Mouse (Mus musculus) cerebellum, postnatal 14 days (tissue): ENCODE measurements at regions not wholly inside any gene's neighbourhood (a gene's known extent, or its start where the extent isn't known, plus 50 kb on each side); places are given as distances from the start of the nearest gene placed in this dataset.

Experiments
- DNase-seq, 2 experiments: peaks; one replicate each; pipeline ENCODE4 v3.0.0; 2021; ENCODE audit warnings: mixed read lengths in 2 of 2

DNA sequence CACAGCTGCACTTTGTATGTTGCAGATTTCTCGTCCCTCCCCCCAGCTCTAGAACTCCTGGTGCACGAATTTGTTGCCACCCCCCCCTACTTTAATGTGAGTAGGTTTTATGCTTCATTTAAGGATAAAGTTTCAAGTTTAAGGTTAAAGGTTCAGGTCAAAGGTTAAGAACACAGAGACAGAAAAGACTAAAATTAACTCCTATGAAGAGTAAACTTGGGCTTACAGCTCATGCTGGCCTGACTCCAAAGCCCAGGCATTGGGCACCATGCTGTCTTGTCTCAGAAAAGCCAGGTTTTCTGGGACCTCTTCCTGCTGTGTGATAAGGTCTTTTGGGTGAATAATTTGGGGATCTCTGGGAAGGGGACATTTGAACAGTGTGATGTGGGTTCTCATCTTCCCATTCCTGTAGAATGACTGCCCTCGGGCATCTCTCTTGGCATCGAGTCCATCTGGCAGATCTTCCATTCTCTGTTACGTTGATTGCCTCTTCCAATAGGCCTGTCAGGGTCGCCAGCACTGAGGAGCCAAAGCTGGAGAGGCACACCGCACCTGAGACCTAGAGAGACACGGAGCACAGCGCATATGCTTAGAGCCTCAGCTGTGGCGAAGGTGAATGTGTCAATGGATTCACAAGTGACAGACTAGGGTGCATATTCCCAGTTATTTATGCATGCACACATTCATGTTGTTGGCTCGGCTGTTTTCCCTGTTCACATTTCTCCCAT is 466.1 kb downstream of the Cd83 start:
- DNase-seq, result peak; percentile 65 to 72

DNA sequence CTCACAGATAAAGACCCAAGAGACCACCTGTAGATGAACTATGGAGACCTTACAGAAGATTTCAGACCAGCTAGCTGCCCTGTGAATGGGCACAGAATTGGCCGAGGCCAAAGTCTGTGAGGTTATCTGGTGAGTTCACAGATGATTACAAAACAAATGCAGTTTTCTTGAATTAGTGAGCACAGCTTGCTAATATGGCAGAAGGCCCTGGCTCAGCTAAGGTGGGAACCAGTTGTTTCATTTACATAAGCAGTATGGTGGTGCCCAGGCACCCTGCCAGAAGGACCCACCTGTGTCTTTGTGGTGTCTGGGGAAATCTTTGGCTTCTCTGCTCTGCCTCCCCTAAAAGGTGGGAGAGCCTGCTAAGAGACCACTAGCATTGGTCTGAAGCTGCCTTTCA is 466.9 kb downstream of the Cd83 start:
- DNase-seq, result peak; percentile 44 to 52

DNA sequence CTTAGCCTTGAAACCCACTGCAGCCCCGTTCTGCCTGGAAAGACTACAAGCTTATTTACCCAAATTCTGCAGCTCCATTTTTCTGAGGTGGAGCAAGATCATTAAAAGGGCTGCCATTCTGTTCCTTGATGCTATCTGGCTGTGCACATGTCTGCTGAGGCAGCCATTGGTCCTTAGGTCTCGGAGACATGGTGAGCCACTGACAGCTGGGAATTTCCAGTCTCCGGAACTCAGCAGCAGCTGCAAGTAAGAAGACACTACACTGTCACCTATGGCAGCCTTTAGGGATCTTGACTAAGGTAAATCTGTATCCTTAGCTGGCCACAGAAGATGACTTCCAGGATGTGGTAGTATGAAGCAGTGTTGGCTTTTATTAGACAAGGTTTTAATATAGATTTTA is 467.9 kb downstream of the Cd83 start:
- no peak for DNase-seq

DNA sequence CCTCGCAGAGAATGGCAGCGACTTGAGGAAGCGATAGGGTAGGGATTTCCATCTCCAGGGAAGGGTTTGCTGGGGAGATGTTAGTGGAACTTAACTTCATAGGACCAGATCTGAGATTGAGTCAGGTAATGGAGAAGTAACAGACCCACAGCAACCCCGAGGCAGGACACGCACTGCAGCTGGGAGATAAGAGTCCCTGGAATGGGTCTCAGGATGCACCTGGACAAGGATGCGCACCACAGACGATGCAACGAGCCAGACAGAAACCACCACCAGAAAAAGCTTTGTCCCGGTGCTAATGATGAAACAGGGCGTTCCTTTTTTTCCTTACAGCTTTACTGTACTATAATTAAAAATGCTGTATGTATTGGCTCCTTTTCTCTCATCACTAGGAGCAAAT is 470.9 kb upstream of the Jarid2 start:
- no peak for DNase-seq

DNA sequence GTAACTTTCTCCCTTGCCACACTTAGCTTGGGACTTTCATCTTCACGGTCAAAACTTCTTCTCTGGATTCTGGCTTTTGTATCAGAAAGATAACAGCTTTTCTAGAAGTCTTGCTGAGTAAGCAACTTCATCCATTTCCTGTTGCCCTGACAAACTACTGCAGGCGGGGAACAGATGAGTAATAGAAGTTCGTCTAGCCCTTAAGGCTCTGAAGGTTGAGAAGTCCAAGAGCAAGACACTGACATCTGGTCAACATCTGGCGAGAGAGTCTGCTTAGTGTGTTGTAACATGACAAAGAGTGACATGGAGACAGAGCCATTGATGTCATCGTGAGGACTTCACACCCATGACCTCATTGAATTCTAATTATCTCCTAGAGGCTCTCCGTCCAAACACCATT is 469.2 kb upstream of the Jarid2 start:
- no peak for DNase-seq

DNA sequence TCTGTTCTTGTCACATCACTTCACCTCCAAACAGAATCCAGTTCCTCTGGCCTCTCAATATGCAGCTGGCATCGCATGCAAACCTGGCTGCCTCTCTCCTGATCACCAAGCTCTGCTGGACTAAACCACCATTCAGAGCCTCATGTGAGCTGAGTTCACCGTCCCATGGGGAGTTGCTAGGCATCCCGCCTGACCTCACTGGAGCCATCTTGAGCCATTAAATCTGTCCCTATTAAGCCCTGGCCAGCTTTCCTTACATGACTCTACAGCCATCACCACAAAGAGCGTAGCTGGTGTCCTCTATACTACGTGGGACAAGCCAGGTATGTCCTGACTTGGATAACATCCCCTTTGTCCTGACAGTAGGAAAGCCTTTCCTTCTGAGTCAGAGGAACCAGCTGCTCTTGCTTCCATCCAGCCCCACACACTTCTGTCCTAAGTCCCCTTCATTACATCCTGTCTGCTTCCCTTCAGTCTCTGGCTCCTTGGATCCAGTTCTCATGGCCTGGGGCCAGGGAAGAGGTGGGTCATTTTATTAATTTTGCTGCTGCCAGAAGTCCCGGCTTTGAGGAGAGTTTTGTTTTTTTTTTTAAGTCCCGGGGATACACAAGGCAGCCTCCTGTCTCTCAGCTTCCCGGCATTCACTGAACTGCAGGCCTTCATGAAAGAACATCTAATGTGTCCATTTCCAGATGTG is 468.5 kb upstream of the Jarid2 start:
- DNase-seq, result peak in 1 of 2 experiments; percentile 37

DNA sequence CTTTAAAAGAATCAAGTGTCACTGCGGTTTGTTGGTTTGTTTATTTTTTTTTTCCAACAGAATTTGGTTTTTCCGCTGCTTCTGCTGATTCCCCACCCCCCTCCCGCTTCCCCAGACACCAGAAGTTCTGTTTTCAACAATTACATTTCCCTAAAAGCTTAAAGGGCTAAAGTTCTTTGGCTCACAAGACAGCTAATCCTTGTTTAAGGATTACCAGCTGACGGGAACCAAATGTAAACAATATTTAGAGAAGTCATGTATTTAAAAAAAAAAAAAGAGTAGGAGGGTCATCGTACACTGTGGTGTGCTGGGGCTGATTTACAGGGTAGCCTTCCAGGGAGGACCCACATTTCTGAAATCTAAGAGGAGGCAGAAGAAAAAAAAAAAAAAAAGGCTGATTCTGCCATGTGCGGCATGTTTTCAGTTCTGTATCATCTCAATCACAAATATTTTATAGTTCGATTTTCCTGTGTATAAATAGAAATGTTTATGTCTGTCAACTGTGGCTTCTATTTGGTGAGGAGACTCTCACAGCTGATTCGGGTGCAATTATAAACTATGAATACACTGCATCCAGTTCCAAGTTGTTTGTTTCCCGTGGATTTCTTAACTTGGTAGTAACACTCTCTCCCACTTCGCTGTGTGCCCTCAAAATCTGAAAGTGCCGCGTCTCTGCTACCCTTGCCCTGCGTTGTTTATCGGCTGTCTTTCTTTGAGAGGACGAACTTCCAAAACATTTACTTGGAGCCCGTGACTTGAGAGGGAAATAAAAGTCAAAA is 456.3 kb upstream of the Jarid2 start:
- DNase-seq, result no peak

DNA sequence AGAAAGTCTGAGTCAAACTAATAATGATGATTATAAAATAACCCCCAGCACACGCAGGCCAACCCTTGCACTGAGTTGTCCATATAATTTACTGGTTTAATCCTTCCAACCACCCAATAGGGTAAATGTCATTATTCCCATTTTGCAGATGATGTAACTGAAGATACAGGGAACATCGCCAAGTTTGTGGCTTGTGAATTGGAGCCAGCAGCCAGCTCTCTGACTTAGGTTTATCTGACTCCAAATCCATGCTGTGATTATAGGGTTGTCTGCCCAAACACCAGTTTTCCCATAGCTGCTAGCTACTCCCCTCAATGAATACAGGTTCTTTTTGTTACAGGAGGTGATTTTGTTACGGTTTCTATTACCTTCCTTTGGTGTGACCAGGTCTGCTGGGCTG is 451.3 kb upstream of the Jarid2 start:
- no peak for DNase-seq

DNA sequence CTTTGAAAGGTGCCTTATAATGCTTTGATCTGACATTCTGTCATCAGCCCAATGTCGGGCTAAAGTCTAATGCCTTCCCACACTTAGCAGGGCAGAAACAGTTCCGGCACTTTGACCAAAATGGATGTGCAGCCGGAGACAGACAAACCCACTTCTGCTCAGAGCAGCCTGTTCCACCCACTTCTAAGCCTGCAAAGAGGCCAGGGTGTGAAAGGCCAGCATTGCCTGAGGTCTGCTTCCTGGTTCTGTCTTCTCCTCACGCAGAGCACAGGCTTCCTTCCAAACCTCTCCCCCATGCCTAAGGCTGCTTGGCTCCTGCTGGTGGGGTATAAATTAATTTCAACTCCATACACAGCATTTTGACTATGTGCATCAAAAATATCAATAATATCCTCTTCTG is 450.2 kb upstream of the Jarid2 start:
- peak in 1 of 2 experiments; percentile 49 for DNase-seq

DNA sequence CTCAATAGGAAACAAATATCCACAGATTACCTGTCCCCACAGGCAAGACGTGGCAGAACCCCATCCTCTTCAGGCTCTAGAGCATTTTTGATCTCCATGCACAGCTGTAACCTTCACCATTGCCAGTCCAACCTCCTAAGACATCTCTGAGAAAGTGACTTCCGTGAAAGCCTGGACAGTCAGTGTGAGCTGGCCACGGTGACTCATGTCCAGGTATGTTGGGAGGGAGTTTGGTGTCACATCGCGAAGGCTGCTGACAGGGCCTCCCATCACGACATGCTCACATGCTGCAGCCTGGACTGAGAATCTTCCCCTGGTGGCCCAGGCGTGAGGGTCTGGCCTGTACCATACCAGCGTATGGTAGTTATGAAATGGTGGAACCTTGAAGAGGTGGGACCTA is 449.0 kb upstream of the Jarid2 start:
- DNase-seq, result no peak

DNA sequence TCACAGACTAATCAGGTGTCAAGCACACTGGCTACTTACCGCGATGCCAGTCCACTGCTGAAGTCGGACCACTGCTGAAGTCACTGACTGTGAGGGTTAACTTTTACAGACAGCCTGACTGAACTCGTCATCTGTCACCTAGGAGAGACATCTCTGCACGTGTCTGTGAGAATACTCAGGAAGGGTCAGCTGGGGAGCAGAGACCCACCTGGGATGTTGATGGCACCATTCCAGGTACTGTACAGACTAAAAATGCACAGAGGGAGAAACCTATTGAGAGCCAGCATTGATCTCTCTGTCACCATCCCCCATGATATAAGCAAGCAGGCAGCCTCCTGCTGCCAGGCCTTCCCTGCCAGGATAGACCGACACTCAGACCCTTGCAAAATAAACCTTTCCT is 447.5 kb upstream of the Jarid2 start:
- no peak for DNase-seq

DNA sequence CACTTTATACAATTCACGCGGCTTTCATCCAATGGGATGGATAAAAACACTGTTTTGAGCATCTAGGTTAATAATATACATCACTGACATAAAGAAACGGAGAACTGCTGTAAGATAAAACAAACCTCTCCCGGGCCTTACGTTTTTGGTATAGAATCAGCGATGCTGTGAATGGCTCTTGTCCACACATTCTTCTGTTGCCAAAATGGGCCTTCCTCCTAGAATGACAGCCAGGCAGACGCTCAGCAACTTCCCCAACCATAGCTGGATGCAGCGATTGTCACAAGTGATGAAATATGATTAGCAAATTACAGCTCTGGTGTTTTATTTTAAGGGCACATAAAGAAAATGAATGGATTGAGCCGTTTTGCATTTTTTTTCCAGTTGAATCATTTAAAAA is 447.0 kb upstream of the Jarid2 start:
- DNase-seq, result peak in 1 of 2 experiments; percentile 33

DNA sequence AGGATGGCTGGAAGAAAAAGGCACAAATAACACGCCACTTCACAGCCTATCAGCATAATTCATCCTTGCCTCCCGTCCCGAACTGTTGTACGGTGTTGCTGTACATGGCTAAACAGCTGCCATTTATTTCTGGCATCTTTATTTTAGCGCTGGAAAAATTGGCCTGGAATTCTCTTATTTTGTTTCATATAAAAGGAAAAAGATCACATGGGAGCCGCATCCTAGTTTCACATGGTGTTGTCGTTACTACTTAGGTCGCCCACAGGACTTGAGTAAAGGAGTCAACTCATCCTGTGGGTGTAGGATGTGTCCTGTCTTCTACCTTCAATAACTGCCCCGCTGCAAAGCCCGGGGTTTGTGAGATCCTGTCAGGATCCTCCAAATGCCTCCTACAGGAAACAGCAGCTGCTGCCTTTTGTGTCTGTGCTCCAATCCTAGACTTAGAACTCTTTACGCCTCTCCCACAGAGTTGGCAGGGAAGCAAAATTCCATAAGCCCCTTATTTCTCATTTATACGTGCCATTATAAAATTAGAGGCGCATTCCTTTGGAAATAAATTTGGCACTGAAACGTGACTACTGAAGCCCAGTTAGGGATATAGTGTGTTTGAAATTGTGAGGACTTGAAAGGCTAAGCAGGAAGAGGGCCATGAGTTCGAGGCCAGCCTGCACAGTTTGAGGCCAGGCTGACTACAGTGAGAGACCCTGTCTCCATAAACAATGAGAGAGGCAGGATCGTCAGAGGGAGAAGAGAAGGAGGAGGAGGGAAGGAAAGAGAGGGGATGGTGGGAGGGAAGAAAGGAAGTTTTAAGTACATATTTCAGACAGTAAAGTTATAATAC is 446.3 kb upstream of the Jarid2 start:
- no peak for DNase-seq

DNA sequence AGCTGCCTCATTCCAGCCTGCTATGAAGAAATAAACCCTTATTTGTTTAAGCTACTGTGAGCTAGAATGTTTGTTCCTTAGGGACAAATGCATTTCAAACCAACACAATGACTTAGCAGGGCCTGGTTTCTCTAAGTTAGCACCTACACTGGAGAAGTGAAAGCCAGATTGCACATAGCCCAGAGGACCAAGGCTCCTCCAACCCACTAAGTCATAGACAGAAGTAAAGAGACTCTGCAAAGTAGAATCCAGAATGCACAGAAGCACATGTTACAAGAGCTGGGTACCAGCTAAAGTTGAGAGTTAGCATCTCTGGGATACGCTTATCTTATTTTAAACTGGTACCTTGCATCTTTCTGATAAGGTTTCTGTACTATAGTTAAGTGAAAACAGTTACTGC is 443.4 kb upstream of the Jarid2 start:
- DNase-seq, result no peak

DNA sequence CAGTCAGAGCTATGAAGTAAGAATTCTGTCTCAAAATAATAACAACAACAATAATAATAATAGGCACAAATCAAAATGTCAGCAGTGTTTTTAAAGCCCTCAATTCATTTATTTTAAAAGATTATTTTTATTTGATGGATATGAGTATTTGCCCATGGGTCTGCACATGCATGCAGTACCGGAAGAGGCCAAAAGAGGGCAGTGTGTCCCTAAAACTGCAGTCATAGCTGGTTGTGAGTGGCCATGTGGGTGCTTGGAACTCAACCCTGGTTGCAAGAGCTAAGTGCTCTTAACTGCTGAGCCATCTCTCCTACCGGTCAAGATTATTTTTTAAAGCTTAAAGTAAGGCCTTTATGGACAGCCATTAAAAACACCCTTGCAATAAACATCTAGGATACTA is 439.1 kb upstream of the Jarid2 start:
- no peak for DNase-seq

DNA sequence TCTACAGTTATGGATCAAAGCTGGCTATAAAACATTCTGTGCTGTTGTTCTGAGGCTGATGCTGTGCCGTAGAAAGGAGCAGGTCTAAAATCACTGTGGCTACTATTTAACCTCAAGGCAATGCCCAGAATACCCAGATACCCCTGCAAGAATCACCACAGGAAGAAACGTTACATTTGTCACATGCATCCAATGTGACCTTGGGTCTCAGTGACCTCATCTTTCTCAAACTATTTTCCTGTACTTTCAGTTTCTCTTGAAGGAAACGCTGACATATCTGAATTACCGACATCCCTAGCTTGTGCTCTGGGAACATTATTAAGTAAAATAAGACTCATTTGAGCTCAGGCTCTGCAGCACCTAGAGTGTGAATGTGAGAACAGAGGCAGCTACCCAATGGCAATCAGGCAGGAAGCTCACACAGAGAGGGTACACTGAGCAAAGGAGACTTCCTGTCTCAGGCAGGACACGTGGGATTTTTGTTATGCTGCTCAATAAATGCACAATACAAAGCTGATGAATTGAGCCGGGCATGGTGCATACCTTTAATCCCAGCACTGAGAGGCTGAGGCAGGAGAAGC is 436.7 kb upstream of the Jarid2 start:
- DNase-seq, result no peak

DNA sequence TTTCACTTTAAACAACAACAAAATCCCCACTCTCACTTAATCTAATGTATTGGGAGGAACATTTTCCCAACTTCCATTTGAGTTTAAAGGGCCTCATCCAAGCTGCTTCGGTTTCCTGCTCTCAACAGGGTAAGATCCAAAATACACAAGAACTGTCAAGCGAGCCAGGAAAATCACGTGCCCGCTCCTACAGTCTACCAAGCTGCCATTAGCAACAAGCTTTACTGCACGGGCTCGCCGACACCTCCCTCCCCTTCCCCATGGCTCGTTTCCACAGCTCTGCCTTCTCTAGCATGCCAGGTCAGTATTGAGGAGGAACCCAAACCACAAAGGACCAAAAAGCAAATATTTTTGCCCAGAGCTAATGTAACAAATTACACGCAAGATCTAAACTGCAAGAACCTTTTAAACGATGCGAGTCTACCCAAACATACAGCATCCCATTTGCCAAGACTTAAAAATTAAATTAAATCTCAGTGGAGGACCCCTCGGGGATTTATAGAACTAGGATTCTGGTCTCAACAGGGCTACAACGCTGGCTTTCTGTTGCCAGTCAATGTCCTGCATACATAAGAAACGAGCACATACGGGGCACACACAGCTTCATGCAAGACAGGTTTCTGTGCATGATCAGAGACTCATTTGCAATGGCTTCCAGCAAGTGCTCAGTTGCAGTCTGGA is 435.4 kb upstream of the Jarid2 start:
- DNase-seq, result peak; percentile 91 to 92

DNA sequence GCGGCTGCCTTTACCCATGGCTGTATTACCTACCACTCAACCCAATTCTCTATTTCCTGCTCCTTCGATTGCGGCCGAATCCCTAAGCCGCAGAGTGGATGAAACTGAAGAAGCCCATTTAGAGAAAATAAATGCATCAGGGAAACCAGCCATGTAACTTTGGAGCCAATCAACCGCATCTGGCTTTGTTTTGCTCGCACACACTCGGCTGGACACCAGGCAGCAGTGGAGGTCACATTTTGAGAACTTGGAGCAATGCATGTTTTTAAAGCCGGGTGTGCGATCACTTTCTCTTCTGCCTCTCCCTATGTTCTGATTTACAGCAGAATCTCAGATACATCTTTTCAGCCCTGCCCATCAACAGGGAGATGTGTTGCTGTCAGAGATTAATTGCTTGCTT is 433.7 kb upstream of the Jarid2 start:
- DNase-seq, result no peak

DNA sequence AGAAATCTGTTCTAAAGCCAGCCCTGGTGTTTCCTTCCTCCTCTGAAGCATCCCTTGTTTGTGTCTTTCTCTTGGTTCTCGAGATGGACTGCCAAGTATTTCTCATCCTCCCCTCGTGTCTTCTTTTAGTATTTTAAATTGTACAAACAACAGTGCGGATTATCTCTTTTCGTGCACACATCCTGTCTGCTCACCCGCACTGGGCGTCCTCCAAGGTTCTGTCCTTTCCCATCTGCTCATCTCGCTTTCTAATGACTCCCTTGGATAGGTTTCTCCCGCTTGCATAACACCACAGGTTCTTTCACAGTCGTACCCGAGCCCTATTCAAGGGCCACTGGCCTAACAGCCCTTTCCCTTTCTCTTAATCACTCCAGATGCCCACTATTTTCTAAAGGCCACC is 428.7 kb upstream of the Jarid2 start:
- peak; percentile 74 to 86 for DNase-seq

DNA sequence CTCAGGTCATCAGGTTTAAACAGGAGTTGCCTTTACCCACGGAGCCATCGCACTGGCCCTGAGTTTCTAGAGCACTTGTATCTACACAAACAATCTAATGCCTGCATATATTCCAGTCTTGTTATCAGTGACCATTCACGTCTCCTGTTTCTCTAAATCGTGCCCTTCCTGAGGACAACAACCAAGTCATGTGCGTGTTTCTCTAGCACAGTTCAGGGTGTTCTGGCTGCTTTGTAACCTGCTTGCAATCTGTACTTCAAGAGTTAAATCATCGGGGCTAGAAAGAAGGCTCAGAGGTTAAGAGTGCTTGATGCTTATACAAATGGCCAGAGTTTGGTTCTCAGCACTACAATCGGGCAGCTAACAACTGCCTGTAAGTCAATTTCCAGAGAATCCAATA is 428.1 kb upstream of the Jarid2 start:
- peak in 1 of 2 experiments; percentile 40 for DNase-seq

DNA sequence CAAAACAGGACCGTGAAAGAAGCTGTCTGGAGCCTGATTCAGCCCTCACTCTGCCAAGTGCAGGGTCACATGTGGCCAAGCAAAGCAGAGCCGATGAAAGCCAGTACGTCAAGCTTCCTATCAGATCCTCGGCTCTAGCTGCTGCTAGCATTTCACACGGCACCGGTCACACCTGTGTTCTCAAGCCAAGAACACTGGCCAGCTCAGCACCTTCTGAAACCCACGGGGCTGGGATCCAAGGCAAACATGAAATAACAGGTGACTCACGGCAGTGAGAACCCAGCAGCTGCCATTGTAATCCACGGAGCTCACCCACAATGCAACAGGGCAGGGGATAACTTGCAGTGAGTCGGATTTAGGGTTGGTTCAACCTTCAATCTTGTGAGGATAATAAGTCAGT is 427.3 kb upstream of the Jarid2 start:
- peak; percentile 74 for DNase-seq
